Comparison of ENCODE assay signal across 30 mouse cellular contexts in the genomic region with DNA sequence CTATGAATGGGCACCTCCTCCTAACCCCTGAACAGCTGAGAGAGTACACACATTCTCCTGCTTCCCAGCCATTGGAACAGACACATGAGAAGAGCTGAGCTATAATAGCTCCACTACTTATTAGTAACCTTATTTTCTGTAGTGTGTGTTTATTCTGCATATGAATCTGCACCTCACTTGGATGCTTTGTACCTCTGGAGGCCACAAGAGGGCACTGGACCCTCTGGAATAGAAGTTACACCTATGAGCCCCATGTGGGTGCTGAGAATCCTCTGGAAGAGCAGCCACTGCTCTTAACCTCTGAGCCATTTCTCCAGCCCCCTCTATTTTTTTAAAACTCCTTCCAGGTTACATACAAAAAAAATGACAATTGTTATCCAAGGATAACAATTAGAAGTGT.
A peak's percentile ranks its signal among the peaks of the same experiment; 100 is the strongest.
DNase-seq lines count a peak whose midpoint lies in the region; ATAC-seq and TF ChIP-seq lines count a peak whose summit lies in the region.
"Had no signal": no experiment of that assay in that cellular context is flagged by ENCODE, and none has a peak within 500 bp of the region (broad histone marks: within the 10 kb centered on the region; RNA-seq: fewer than 3 reads in every experiment).

No protein-coding gene starts in this region.

- no peak overlapping the region for H3K9ac ChIP-seq in heart, adult 2 months (ENCODE audit: low read depth, low read length)
- no peak overlapping the region for H3K9ac ChIP-seq in CH12.LX (ENCODE audit: insufficient read depth, low read depth)
- no peak overlapping the region for H3K9ac ChIP-seq in MEL (ENCODE audit: control insufficient read depth, low read depth, low read length, poor library complexity, severe bottlenecking)
- H3K9ac ChIP-seq: embryonic facial prominence, embryonic 13.5 days; forebrain, embryonic 12.5 days; heart, embryonic 13.5 days; hindbrain, embryonic 15.5 days; neural tube, embryonic 12.5 days had no signal

- peaks cover 14% of the 10 kb centered on the region; the same call in 1 of the 2 replicates for H3K4me1 ChIP-seq in heart, adult 2 months (ENCODE audit: control insufficient read depth, insufficient read depth, low read length)
- H3K4me1 ChIP-seq in CH12.LX (ENCODE audit: control insufficient read depth in 1 of 2, insufficient read depth in 2 of 2) (no peaks in the 10 kb centered on the region), MEL (ENCODE audit: control insufficient read depth in 1 of 2, insufficient read depth in 2 of 2, low read length in 2 of 2) (peaks cover 6 to 39% of the 10 kb centered on the region in 2 experiments)
- H3K4me1 ChIP-seq: embryonic facial prominence, embryonic 13.5 days; neural tube, embryonic 12.5 days had no signal

- TF ChIP-seq POLR2A in heart, adult 2 months (IDR thresholded peaks at IDR 0.05; ENCODE audit: insufficient read depth, low read depth, low read length), result no peak
- no peak for TF ChIP-seq POLR2A in CH12.LX (IDR thresholded peaks at IDR 0.05; ENCODE audit: low read depth, low read length)
- no peak for TF ChIP-seq POLR2A in MEL (IDR thresholded peaks at IDR 0.05; ENCODE audit: control insufficient read depth in 1 of 2, insufficient read depth in 1 of 2, low read depth in 1 of 2, low read length in 2 of 2, poor library complexity in 1 of 2)

- no peak for TF ChIP-seq EP300 in heart, adult 2 months (IDR thresholded peaks at IDR 0.05; ENCODE audit: insufficient read depth, low read depth, low read length)
- TF ChIP-seq EP300 in CH12.LX (IDR thresholded peaks at IDR 0.05; ENCODE audit: low read length) (no peak), MEL (IDR thresholded peaks at IDR 0.05; ENCODE audit: low read depth in 1 of 2, low read length in 2 of 2) (no peak)

- no peak for DNase-seq in heart, adult 2 months
- DNase-seq in heart, postnatal 36 days, result no peak
- DNase-seq in left cerebral cortex, adult 2 months (ENCODE audit: extremely low spot score in 1 of 2, low spot score in 2 of 2), result no peak
- no peak for DNase-seq in left cerebral cortex, adult 9 months (ENCODE audit: low spot score in 2 of 2)
- DNase-seq in CH12.LX (ENCODE audit: extremely low read depth), result no peak
- DNase-seq in MEL (ENCODE audit: low read depth, low spot score), result peak; percentile 23
- no peak for DNase-seq in embryo, embryonic 10 days (ENCODE audit: low spot score)
- DNase-seq: adrenal gland, adult 8-10 months; cerebellum, adult 8-10 months; cerebellum, postnatal 25 days; embryo, embryonic 11 days; gastrocnemius, postnatal 36 days; heart, postnatal 10 days; kidney, adult 9 months; kidney, postnatal 14 days; lung, adult 2 months; lung, postnatal 14 days had no signal

- TF ChIP-seq CTCF in heart, adult 2 months (IDR thresholded peaks at IDR 0.05), result peak; percentile 32
- TF ChIP-seq CTCF in left cerebral cortex, adult 2 months (IDR thresholded peaks at IDR 0.05), result peak; percentile 23
- TF ChIP-seq CTCF in CH12.LX (conservative IDR thresholded peaks at IDR 0.05 in 1 of 2, IDR thresholded peaks at IDR 0.05 in 1 of 2; ENCODE audit: low read depth in 2 of 2, low read length in 2 of 2), result peak; percentile 33; a peak in 3 of 4 replicates
- TF ChIP-seq CTCF in MEL (IDR thresholded peaks at IDR 0.05 in 2 of 3, conservative IDR thresholded peaks at IDR 0.05 in 1 of 3; ENCODE audit: control insufficient read depth in 1 of 3, insufficient read depth in 1 of 3, low read depth in 2 of 3, low read length in 3 of 3, poor library complexity in 1 of 3, severe bottlenecking in 1 of 3), result peak; percentile 24 to 57 (median 54); a peak in 5 of 6 replicates

- no peaks in the 10 kb centered on the region for H3K9me3 ChIP-seq in CH12.LX (replicated peaks; ENCODE audit: low read length)
- no peaks in the 10 kb centered on the region for H3K9me3 ChIP-seq in MEL (replicated peaks; ENCODE audit: insufficient read depth, low read length)
- H3K9me3 ChIP-seq: embryonic facial prominence, embryonic 13.5 days; forebrain, embryonic 12.5 days; heart, embryonic 13.5 days; hindbrain, embryonic 10.5 days; hindbrain, embryonic 15.5 days; midbrain, embryonic 10.5 days; neural tube, embryonic 12.5 days had no signal

- dilution Hi-C loops in CH12.LX (cut with MboI; ENCODE audit: extremely low pct_ligation_motif_present, extremely low pct_unique_long_range_greater_than_20kb, low sequenced_read_pairs), result no loop called here

- H3K27me3 ChIP-seq in heart, adult 2 months (ENCODE audit: control insufficient read depth, insufficient read depth, low read length), result no peaks in the 10 kb centered on the region
- H3K27me3 ChIP-seq in CH12.LX (replicated peaks) (peaks cover 15% of the 10 kb centered on the region), MEL (ENCODE audit: control insufficient read depth in 1 of 2, insufficient read depth in 2 of 2, low read length in 2 of 2) (no peaks in the 10 kb centered on the region)
- H3K27me3 ChIP-seq: embryonic facial prominence, embryonic 13.5 days; forebrain, embryonic 12.5 days; heart, embryonic 13.5 days; hindbrain, embryonic 15.5 days; neural tube, embryonic 12.5 days had no signal

- intact Hi-C loops in heart, adult 2 months (cut with DNase I), result no loop called here
- intact Hi-C loops in heart, postnatal 36 days (cut with DNase I), result no loop called here
- intact Hi-C loops in left cerebral cortex, adult 2 months (cut with DNase I), result no loop called here

- H3K4me2 ChIP-seq in CH12.LX (ENCODE audit: insufficient read depth, low read depth, poor library complexity, severe bottlenecking), result no peak overlapping the region
- H3K4me2 ChIP-seq: embryonic facial prominence, embryonic 13.5 days; forebrain, embryonic 12.5 days; heart, embryonic 13.5 days; hindbrain, embryonic 15.5 days; neural tube, embryonic 12.5 days had no signal

- in situ Hi-C loops in CH12.LX (cut with MboI; ENCODE audit: low pct_ligation_motif_present, low pct_unique_long_range_greater_than_20kb, low sequenced_read_pairs), result no loop called here

- H3K79me2 ChIP-seq in heart, adult 2 months (replicated peaks; ENCODE audit: control insufficient read depth, insufficient read depth, low read length), result no peaks in the 10 kb centered on the region
- H3K79me2 ChIP-seq in CH12.LX (replicated peaks; ENCODE audit: control insufficient read depth, extremely low read depth, insufficient read depth, poor library complexity, severe bottlenecking), result no peaks in the 10 kb centered on the region
- H3K79me2 ChIP-seq in MEL (ENCODE audit: control insufficient read depth, insufficient read depth, low read length, poor library complexity), result no peaks in the 10 kb centered on the region

- no peak overlapping the region for H3K4me3 ChIP-seq in heart, adult 2 months
- no peak overlapping the region for H3K4me3 ChIP-seq in left cerebral cortex, adult 2 months
- no peak overlapping the region for H3K4me3 ChIP-seq in CH12.LX (replicated peaks in 1 of 3; ENCODE audit: low read depth in 2 of 3, low read length in 2 of 3, poor library complexity in 1 of 3)
- H3K4me3 ChIP-seq in MEL (ENCODE audit: control insufficient read depth in 1 of 2, insufficient read depth in 1 of 2, low read depth in 2 of 2, low read length in 2 of 2), result no peak overlapping the region
- H3K4me3 ChIP-seq: embryonic facial prominence, embryonic 13.5 days; erythroblast, embryonic 14.5 days; forebrain, embryonic 12.5 days; heart, embryonic 13.5 days; hindbrain, embryonic 10.5 days; hindbrain, embryonic 15.5 days; midbrain, embryonic 10.5 days; myocyte; neural tube, embryonic 12.5 days had no signal

- TF ChIP-seq RAD21 in CH12.LX (IDR thresholded peaks at IDR 0.05; ENCODE audit: low read depth, low read length) (peak; percentile 12), MEL (IDR thresholded peaks at IDR 0.05; ENCODE audit: low read depth, low read length) (peak; percentile 43)

- ATAC-seq in granulocyte monocyte progenitor cell, adult 5-6 weeks (replicated peaks; ENCODE audit: poor library complexity, severe bottlenecking), result no peak
- ATAC-seq: CD4-positive, CD25-positive, alpha-beta regulatory T cell, adult 4 months; intestine, embryonic 16.5 days; midbrain, embryonic 16.5 days had no signal

- H3K36me3 ChIP-seq in heart, adult 2 months (ENCODE audit: control insufficient read depth, insufficient read depth, low read length), result no peaks in the 10 kb centered on the region
- no peaks in the 10 kb centered on the region for H3K36me3 ChIP-seq in CH12.LX (replicated peaks in 1 of 2; ENCODE audit: control insufficient read depth in 1 of 2, insufficient read depth in 1 of 2, low read length in 1 of 2)
- peaks cover 0 to 27% of the 10 kb centered on the region in 2 experiments; a peak in 2 of 4 replicates for H3K36me3 ChIP-seq in MEL (ENCODE audit: control insufficient read depth in 1 of 2, insufficient read depth in 2 of 2, low read length in 2 of 2)
- H3K36me3 ChIP-seq: embryonic facial prominence, embryonic 13.5 days; forebrain, embryonic 12.5 days; heart, embryonic 13.5 days; hindbrain, embryonic 10.5 days; midbrain, embryonic 10.5 days; neural tube, embryonic 12.5 days had no signal

- no peak overlapping the region for H3K27ac ChIP-seq in heart, adult 2 months
- H3K27ac ChIP-seq in left cerebral cortex, adult 2 months, result no peak overlapping the region
- H3K27ac ChIP-seq in CH12.LX (ENCODE audit: insufficient read depth, low read depth) (no peak overlapping the region), MEL (ENCODE audit: control insufficient read depth, low read depth, low read length) (no peak overlapping the region)
- H3K27ac ChIP-seq: embryonic facial prominence, embryonic 13.5 days; forebrain, embryonic 12.5 days; heart, embryonic 13.5 days; hindbrain, embryonic 10.5 days; hindbrain, embryonic 15.5 days; midbrain, embryonic 10.5 days; neural tube, embryonic 12.5 days had no signal

TF ChIP-seq in CH12.LX, 34 proteins besides CTCF, POLR2A, EP300 and RAD21:
- no peak for TF ChIP-seq SMC3 (IDR thresholded peaks at IDR 0.05; ENCODE audit: low read depth, low read length)
- no peak for TF ChIP-seq BHLHE40 (IDR thresholded peaks at IDR 0.05; ENCODE audit: low read depth, low read length)
- TF ChIP-seq ZMIZ1 (IDR thresholded peaks at IDR 0.05; ENCODE audit: low read depth, low read length), result no peak
- no peak for TF ChIP-seq MAX (IDR thresholded peaks at IDR 0.05; ENCODE audit: low read length)
- no peak for TF ChIP-seq MAZ (IDR thresholded peaks at IDR 0.05; ENCODE audit: low read depth, low read length)
TF ChIP-seq in CH12.LX: peak in this region for 0.

TF ChIP-seq in MEL, 35 proteins besides CTCF, POLR2A, EP300 and RAD21:
- TF ChIP-seq CHD2 (IDR thresholded peaks at IDR 0.05; ENCODE audit: low read length) (no peak), SMC3 (IDR thresholded peaks at IDR 0.05; ENCODE audit: low read depth, low read length) (peak; percentile 45)
TF ChIP-seq in MEL: peak in this region for 1.
